Mouse (Mus musculus): ENCODE measurements around the gene Ddx21. TPM values are rescaled to one million over a fixed set of nuclear protein-coding genes. Genes with fewer than 3 reads are reported as not detected.

Ddx21 gene
- total RNA-seq (2014; rRNA removed), result 10.9 and 11.8 TPM in 2 replicates
- 5.8 and 7.2 TPM in 2 replicates for polyA plus RNA-seq (2012; rRNA removed)

DNA sequence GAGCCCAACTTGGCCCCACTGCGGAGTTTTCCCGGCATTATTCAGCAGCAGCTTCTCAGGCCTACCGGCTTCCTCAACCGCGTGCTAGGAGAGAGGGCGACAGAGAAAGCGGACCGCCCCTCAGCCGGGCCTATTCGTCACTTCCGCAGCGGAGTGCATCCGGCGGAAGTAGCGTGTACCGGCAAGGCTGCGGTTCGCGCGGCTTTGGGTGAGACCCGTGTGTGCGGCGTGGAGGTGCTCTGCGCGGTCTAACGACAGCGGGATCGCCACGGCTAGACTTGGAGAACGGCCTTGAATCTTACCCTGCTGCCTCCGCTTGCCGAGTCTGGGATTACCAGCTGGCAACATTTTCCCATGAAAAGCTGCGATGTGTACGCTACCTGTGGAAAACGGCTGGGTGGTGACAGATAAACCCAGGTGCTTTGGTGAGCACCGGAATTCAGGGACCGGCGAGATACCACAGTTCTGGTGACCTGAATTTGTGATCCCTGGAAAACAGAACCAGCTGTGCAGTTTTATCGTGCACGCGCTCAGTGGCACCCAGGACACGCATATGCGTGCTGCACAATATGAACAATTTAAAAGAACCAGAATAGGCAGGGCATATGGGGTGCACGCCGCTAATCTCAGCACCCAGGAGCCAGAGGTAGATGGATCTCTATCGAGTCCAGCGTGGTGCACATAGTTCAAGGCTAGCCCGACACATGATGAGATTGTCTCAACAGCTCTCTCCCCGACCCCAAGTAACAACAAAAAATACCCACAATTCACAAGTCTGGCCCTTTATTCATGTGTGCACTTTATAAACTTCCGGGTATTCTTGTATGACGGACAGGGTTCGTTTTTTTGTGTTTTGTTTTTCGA, at the start of gene Ddx21:
Gene Ddx21, minus strand, starts transcription at position 105 of the 864 bp plus-strand sequence.
- TF ChIP-seq CTCF (IDR thresholded peaks at IDR 0.05; ENCODE audit: low read depth, low read length), result no peak
- peak; percentile 56; the same call in 1 of the 2 replicates for TF ChIP-seq POLR2A (IDR thresholded peaks at IDR 0.05; ENCODE audit: extremely low read depth, insufficient read depth, low read length)
- H3K9ac ChIP-seq (ENCODE audit: low read depth, low read length), result peak within 1 kb of the TSS; percentile 73
- H3K4me1 ChIP-seq (ENCODE audit: control insufficient read depth, insufficient read depth, low read length), result peaks cover 8% of the 10 kb centered on the region
- H3K4me3 ChIP-seq (ENCODE audit: insufficient read depth, low read depth, low read length), result peak within 1 kb of the TSS; percentile 78
- peak; percentile 78 for DNase-seq (ENCODE audit: extremely low read depth, low read depth, low spot score)
- peak within 1 kb of the TSS; percentile 63 for H3K27ac ChIP-seq (replicated peaks; ENCODE audit: insufficient read depth, low read depth, low read length)
- H3K79me2 ChIP-seq (ENCODE audit: control insufficient read depth, insufficient read depth, low read length), result peaks cover 11% of the 10 kb centered on the region
- no peaks in the 10 kb centered on the region for H3K27me3 ChIP-seq (ENCODE audit: control insufficient read depth, insufficient read depth, low read length)
- peaks cover 13% of the 10 kb centered on the region for H3K36me3 ChIP-seq (ENCODE audit: control insufficient read depth, insufficient read depth, low read length)
- 3% methylated on average over 53 of the region's 53 CpGs for WGBS

DNA sequence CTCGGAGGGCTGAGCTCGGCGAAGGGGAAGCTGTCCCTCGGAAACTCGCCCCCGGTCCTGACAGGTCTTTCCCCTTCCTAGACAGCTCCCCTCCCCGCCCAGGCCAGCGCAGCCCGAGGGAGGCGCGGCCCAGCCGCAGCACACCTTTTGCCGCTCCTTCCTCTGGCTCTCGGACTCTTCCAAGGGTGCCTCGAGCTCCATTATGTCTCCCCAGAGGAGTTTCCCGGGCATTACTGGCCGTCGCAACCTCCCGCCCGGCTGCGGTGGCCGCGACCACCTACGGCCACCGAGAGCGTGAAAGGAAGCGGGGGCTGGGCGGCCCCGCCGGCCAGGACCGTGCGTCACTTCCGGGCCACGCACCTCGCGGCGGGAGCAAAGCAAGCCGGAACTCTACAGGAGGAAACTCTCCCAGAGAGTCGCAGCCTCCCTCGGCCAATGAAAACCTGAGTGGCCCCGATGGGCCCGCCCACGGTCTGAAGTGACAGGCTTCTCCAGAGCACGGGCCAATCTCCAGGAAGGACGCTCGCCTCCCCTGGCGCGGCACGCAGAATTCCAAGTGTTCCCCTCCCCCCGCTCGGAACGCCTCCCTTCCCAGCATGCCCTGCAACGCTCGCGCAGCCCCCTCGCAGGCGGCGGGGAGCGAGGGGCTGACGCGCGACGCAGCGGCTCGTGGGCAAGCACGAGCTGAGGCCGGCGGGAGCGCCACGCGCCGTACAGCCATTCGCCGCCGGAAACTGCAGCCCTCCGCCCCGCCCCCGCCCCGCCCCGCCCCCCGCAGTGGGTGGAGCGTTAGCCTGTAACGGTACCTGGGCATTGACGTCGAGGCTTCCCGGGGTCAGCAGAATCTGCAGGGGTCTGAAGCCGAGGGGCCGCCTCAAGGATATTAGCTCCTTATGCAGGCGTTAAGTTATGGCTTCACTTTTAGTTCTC, 49.1 kb upstream of the Ddx21 start, which contains the start of gene Ddx50:
Gene Ddx50, minus strand, starts transcription at position 338 of the 930 bp plus-strand sequence.
- peak; percentile 94 for DNase-seq (ENCODE audit: extremely low read depth, low read depth, low spot score)
- H3K4me3 ChIP-seq (ENCODE audit: insufficient read depth, low read depth, low read length), result peak within 1 kb of the TSS; percentile 93
- H3K27me3 ChIP-seq (ENCODE audit: control insufficient read depth, insufficient read depth, low read length), result no peaks in the 10 kb centered on the region
- under 1% methylated on average over 89 of the region's 89 CpGs for WGBS
- peak within 1 kb of the TSS; percentile 92 for H3K27ac ChIP-seq (replicated peaks; ENCODE audit: insufficient read depth, low read depth, low read length)
- peaks cover 11% of the 10 kb centered on the region for H3K4me1 ChIP-seq (ENCODE audit: control insufficient read depth, insufficient read depth, low read length)
- TF ChIP-seq POLR2A (IDR thresholded peaks at IDR 0.05; ENCODE audit: extremely low read depth, insufficient read depth, low read length) (peak; percentile 55; the same call in 1 of the 2 replicates), CTCF (IDR thresholded peaks at IDR 0.05; ENCODE audit: low read depth, low read length) (no peak)
- peaks cover 9% of the 10 kb centered on the region for H3K36me3 ChIP-seq (ENCODE audit: control insufficient read depth, insufficient read depth, low read length)
- peak within 1 kb of the TSS; percentile 91 for H3K9ac ChIP-seq (ENCODE audit: low read depth, low read length)
- H3K79me2 ChIP-seq (ENCODE audit: control insufficient read depth, insufficient read depth, low read length), result peaks cover 11% of the 10 kb centered on the region; the same call in 1 of the 2 replicates

DNA sequence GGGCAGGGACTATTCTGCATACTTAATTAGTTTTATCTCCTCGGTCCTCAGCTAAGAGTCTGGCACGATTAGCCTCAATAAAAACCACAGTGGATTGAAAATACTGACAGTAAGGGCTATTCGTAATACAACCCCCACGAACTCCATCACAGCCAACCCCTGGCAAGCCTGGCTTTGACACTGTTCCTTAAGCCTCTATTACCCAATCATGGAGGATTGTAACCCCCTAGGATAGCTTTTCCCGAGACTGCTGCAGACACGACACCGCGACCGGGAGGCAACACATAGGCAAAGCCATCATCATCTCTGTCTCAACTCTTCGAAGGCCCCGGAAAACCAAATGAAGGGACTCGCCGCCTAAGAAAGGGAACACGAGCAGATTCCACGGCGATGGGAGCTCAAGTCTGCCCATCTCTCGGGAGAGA, 48.3 kb upstream of the Ddx21 start:
- DNase-seq (ENCODE audit: extremely low read depth, low read depth, low spot score), result peak; percentile 23
- Histone ChIP-seq H3K36me3 (ENCODE audit: control insufficient read depth, insufficient read depth, low read length) (peaks cover 12% of the 10 kb centered on the region), H3K4me3 (ENCODE audit: insufficient read depth, low read depth, low read length) (peak overlapping the region; percentile 93), H3K9ac (ENCODE audit: low read depth, low read length) (peak overlapping the region; percentile 91), H3K27me3 (ENCODE audit: control insufficient read depth, insufficient read depth, low read length) (no peaks in the 10 kb centered on the region), H3K27ac (replicated peaks; ENCODE audit: insufficient read depth, low read depth, low read length) (peak overlapping the region; percentile 87), H3K4me1 (ENCODE audit: control insufficient read depth, insufficient read depth, low read length) (peaks cover 11% of the 10 kb centered on the region), H3K79me2 (ENCODE audit: control insufficient read depth, insufficient read depth, low read length) (peaks cover 11% of the 10 kb centered on the region; the same call in 1 of the 2 replicates)
- under 1% methylated on average over 17 of the region's 17 CpGs for WGBS
- no peak for TF ChIP-seq CTCF (IDR thresholded peaks at IDR 0.05; ENCODE audit: low read depth, low read length)
- no peak for TF ChIP-seq POLR2A (IDR thresholded peaks at IDR 0.05; ENCODE audit: extremely low read depth, insufficient read depth, low read length)

DNA sequence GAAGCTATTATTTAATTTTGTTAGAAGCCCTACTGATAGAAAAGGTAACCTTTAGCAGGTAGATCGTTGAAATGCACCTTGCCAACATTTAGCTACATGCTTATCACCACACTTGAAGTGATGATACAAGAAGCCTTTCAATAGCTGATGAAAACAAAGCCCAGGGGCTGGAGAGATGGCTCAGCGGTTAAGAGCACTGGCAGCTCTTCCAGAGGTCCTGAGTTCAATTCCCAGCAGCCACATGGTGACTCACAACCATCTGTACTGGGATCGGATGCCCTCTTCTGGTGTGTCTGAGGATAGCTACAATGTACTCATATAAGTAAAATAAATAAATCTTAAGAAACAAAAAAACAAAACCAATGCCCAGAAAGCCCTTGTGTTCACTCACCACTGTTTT, 2.1 kb upstream of the Ddx21 start:
- peaks cover 7% of the 10 kb centered on the region for H3K79me2 ChIP-seq (ENCODE audit: control insufficient read depth, insufficient read depth, low read length)
- H3K27ac ChIP-seq (replicated peaks; ENCODE audit: insufficient read depth, low read depth, low read length), result no peak overlapping the region
- no peaks in the 10 kb centered on the region for H3K27me3 ChIP-seq (ENCODE audit: control insufficient read depth, insufficient read depth, low read length)
- WGBS, result 93% methylated on average over 3 of the region's 3 CpGs
- H3K4me1 ChIP-seq (ENCODE audit: control insufficient read depth, insufficient read depth, low read length), result peaks cover 8% of the 10 kb centered on the region
- TF ChIP-seq POLR2A (IDR thresholded peaks at IDR 0.05; ENCODE audit: extremely low read depth, insufficient read depth, low read length) (no peak), CTCF (IDR thresholded peaks at IDR 0.05; ENCODE audit: low read depth, low read length) (no peak)
- H3K36me3 ChIP-seq (ENCODE audit: control insufficient read depth, insufficient read depth, low read length), result no peaks in the 10 kb centered on the region
- no peak overlapping the region for H3K4me3 ChIP-seq (ENCODE audit: insufficient read depth, low read depth, low read length)
- no peak for DNase-seq (ENCODE audit: extremely low read depth, low read depth, low spot score)
- no peak overlapping the region for H3K9ac ChIP-seq (ENCODE audit: low read depth, low read length)

DNA sequence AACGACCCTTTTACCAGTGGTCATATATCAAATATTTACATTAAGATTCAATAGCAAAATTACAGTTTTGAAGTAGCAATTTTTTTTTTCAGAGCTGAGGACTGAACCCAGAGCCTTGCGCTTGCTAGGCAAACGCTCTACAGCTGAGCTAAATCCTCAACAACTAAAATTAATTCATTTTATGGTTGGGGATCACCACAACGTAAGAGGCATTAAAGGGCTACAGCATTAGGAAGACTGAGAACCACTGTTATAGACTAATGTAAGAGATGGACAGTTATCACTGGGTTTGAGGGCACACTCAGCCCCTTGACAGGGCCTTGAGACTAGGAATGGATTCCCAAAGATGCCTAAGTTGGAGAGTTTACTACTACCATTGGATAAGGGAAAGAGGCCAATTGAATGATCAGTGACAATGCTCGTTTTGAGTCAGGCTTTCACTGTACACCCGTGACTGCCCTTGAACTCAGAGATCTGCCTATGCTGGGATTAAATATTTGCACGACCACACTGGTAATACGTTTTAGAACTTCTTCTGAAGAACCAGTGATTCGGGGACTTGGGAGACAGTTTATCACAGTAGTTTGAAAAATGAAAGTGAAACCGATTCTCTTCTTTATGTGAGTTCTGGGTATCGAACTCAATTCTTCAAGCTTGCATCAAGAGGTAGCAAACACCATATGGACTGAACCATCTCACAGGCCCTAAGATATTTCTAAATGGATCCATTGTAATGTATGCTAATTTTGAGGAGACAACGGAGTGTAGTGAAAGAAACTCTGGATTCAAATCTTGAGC, 1.4 kb upstream of the Ddx21 start:
- Histone ChIP-seq H3K4me1 (ENCODE audit: control insufficient read depth, insufficient read depth, low read length) (peaks cover 8% of the 10 kb centered on the region), H3K4me3 (ENCODE audit: insufficient read depth, low read depth, low read length) (no peak overlapping the region; the same call in 1 of the 2 replicates), H3K9ac (ENCODE audit: low read depth, low read length) (no peak overlapping the region; the same call in 1 of the 2 replicates), H3K79me2 (ENCODE audit: control insufficient read depth, insufficient read depth, low read length) (peaks cover 7% of the 10 kb centered on the region), H3K36me3 (ENCODE audit: control insufficient read depth, insufficient read depth, low read length) (peaks cover 2% of the 10 kb centered on the region), H3K27me3 (ENCODE audit: control insufficient read depth, insufficient read depth, low read length) (no peaks in the 10 kb centered on the region), H3K27ac (replicated peaks; ENCODE audit: insufficient read depth, low read depth, low read length) (no peak overlapping the region)
- TF ChIP-seq CTCF (IDR thresholded peaks at IDR 0.05; ENCODE audit: low read depth, low read length) (no peak), POLR2A (IDR thresholded peaks at IDR 0.05; ENCODE audit: extremely low read depth, insufficient read depth, low read length) (no peak)
- 66% methylated on average over 12 of the region's 12 CpGs for WGBS
- no peak for DNase-seq (ENCODE audit: extremely low read depth, low read depth, low spot score)
